Mouse (Mus musculus): Measurements from ENCODE around the gene Lpcat1. TPM values are rescaled to one million over a fixed set of nuclear protein-coding genes. Genes with fewer than 3 reads are reported as not detected.
A peak's percentile ranks its signal among the peaks of the same experiment; 100 is the strongest.

The Lpcat1 gene
- total RNA-seq, 1 experiment from 2014 or later: 22.5 TPM

DNA sequence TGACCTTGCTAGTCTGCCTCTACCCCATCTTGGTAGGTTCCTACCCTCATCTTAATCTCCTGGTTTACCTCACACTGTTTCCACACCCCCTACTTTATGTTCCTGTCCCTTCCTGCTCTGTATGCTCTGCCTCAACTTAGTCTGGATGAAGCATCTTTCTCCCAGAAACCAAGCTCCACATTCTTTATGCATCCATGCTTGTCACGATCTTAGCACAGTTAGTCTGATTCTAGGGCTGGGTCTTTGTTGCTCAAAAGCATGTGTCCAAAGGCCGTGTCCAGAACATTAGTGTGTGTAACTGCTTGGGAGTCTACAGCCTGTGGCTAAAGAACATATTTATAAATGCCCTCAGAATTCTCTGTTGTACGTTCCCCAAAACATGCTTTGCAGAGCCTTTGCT lies 1.8 kb downstream of the Lpcat1 start:
- no peak for ATAC-seq (replicated peaks in 1 of 2; ENCODE audit: insufficient read depth in 1 of 2, low FRiP score in 2 of 2, low TSS enrichment in 1 of 2, low read depth in 1 of 2, poor library complexity in 2 of 2, severe bottlenecking in 2 of 2)

DNA sequence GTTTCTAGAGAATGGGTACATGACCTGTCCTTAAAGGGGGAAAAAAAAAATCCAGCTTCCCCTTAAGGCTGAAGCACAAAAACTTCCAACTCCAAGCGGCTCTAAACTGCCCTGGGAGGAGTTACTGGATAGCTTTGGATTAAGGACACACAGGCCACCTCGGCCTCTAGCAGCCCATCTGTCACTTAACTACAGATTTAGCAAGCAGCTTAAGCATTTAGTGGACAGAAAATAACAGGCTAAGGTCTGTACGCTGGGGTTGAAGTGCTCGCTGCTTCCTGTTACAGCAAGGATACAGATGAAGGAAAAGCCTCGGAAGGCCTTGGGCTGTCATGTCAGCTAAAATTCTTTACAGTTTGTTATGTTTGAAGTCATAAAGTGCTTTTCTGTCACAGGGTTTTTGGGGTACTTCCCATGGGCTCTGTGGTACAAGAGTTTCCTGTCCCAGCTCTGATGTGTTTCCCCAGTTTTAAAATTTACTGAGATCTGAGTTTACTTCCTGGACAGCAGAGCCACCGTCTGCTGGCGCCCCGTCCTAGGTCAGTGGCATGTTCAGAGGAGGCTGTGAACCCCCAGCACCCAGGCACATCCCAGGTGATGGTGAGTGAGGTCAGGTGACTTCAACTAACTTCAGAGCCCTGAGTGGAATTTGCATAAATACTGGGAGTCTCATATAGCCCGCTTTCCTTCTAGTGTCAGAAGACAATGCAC lies 2.4 kb downstream of the Lpcat1 start:
- ATAC-seq (replicated peaks in 1 of 2; ENCODE audit: insufficient read depth in 1 of 2, low FRiP score in 2 of 2, low TSS enrichment in 1 of 2, low read depth in 1 of 2, poor library complexity in 2 of 2, severe bottlenecking in 2 of 2): peak; percentile 9 to 15; a peak in 2 of 4 replicates

DNA sequence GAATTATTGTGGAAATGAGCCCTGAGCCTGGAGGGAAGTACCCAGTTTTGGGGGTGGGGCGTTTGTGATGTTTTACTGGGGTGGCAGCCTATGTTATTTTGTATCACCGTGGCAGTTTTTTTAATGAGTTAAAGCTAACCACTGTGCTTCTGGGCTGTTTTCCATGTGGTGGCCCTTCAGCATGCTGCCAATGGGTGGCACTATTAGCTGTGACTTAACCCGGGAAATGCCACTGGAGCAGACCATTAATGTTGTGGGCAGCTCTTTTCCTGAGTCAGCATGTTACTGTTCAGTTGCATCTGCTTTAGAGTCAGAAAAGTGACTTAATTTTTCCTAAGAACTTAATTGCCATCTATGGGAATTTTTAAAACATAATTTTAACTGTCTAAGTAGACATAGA lies 5.5 kb downstream of the Lpcat1 start:
- no peak for ATAC-seq (replicated peaks in 1 of 2; ENCODE audit: insufficient read depth in 1 of 2, low FRiP score in 2 of 2, low TSS enrichment in 1 of 2, low read depth in 1 of 2, poor library complexity in 2 of 2, severe bottlenecking in 2 of 2)

DNA sequence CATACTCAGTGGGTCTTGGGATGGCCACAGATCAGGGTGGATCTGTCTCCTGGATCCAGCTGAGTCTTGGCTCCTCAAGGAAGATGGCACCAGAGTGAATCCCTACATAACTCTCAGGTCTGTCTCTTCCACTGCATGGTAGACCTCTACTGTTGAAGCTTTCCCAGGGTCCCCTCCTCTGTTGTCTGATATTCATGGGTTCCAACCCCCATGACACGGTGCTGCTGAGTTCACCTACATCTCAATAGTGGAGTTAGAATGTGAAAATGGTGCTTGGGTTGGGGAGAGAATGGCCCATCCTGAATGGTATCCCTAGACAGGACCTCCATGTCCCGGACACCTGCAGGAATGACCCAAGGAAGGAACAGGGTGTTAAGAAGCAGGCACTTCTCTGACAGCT lies 6.7 kb downstream of the Lpcat1 start:
- ATAC-seq (replicated peaks in 1 of 2; ENCODE audit: insufficient read depth in 1 of 2, low FRiP score in 2 of 2, low TSS enrichment in 1 of 2, low read depth in 1 of 2, poor library complexity in 2 of 2, severe bottlenecking in 2 of 2): no peak

DNA sequence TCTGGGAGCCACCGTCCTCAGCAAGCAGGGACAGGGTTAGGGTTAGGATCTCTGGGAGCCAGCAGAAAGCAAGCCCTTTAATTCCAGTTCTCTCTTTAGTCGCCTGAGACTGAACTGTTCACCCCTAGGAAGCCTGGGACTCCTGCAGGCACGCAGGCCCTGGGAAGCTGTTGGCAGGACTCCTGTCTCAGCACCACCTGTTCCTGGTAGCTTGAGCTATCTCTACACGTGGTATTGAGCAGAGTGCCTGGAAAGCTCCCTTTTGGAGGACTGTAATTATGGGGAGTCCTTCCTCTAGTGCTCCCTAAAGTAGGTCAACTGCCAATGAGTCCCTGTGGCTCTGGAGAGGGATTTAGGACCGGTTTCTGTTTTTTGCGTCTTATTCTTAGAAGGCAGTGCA lies 7.2 kb downstream of the Lpcat1 start:
- no peak for ATAC-seq (replicated peaks in 1 of 2; ENCODE audit: insufficient read depth in 1 of 2, low FRiP score in 2 of 2, low TSS enrichment in 1 of 2, low read depth in 1 of 2, poor library complexity in 2 of 2, severe bottlenecking in 2 of 2)

DNA sequence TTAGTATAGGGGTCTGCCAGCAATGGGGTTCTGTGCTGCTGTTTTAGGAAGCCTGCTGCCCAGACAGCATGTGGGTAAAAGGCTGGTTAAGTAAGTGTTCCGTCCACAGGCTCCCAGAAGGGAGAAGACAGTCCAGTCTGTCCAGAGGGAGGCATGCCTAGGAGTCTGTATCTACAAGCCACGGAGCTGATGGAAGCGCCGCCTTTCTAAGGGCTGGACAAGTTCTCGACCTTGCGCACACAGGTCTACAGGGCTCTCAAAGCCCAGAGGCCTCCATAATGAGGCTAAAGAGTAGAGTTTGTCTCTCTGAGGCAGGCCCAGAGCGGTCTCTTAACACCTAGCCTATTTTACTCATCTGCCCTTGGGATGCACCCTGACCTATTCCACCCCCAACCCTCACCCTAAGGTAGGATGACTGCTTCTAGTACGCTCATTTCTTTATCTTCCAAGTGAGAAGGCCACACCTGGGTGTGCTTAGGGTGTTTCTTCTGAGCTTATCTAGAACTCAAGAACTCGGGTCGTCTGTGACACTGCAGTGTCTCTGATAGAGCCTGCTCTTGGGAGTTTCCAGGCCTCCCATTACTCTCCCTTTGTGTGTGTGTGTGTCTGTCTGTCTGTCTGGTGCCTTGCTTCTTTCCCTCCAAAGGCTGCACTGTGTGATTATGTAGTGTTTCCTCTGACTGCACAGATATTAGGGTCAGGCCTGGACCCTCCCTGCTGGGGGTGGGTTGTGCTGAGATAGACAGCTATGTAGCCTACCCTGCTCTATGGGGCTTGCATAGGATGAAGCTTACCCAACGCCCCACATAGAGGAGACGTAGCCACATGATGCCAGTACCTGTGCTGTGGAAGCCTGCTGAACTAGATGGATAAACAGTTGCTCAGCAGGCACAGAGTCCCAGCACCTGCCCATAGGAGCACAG lies 8.3 kb downstream of the Lpcat1 start:
- no peak for ATAC-seq (replicated peaks in 1 of 2; ENCODE audit: insufficient read depth in 1 of 2, low FRiP score in 2 of 2, low TSS enrichment in 1 of 2, low read depth in 1 of 2, poor library complexity in 2 of 2, severe bottlenecking in 2 of 2)

DNA sequence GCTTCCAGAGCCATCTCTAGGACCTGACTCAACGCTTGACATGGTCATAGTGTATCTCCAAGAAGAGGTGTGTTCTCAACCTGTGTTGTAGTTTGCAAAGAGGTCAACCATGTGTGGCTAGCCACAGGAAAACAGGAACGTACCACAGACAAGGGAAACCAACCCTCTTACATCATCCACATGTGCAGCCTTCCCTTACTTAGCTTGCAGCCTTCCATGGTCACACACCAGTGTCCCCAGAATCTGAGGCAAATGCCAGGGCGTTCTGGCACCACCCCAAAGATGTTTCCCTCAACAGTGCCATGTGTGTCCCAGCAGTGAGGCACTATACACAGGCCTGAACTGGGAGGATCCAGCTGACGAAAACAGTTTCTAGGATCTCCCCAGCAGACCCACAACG lies 9.3 kb downstream of the Lpcat1 start:
- ATAC-seq (replicated peaks in 1 of 2; ENCODE audit: insufficient read depth in 1 of 2, low FRiP score in 2 of 2, low TSS enrichment in 1 of 2, low read depth in 1 of 2, poor library complexity in 2 of 2, severe bottlenecking in 2 of 2): peak; percentile 57 to 65

DNA sequence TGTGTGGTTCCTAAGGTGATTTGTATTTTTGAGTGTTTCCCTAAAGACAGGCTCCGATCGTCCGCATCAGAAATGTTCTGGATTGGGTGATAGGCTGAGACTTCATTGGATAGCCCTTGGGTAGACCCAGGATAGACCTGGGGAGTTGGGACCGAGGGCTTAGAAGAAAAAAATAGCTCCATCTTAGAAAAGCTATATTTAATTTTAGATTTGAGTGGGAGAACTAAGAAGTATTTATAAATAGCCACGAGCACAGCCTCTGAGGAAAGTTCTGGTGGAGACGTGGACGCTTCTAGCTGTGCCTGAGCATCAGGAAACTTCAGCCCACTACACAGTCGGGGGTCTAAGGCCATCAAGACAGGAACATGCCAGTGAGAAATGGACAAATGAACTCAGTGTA lies 9.8 kb downstream of the Lpcat1 start:
- no peak for ATAC-seq (replicated peaks in 1 of 2; ENCODE audit: insufficient read depth in 1 of 2, low FRiP score in 2 of 2, low TSS enrichment in 1 of 2, low read depth in 1 of 2, poor library complexity in 2 of 2, severe bottlenecking in 2 of 2)

DNA sequence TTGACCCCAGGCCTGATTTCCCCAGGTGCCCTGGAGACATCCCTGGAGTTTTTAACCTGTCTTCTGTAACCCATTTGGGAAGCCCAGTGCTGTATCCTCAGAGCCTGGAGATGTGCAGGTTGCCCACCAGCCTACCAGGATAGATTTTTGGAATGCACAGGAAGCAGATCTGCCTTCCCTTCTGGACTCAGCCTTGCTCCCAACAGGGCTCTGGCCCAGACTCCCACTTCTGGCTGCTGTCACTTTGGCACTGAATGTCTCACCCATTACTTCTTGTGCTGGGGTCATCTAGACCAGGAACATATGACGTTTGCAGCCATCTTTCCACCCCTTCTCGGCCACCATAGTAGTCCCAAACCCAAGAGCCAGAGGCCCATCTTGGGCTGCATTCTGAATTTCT lies 10.8 kb downstream of the Lpcat1 start:
- no peak for ATAC-seq (replicated peaks in 1 of 2; ENCODE audit: insufficient read depth in 1 of 2, low FRiP score in 2 of 2, low TSS enrichment in 1 of 2, low read depth in 1 of 2, poor library complexity in 2 of 2, severe bottlenecking in 2 of 2)

DNA sequence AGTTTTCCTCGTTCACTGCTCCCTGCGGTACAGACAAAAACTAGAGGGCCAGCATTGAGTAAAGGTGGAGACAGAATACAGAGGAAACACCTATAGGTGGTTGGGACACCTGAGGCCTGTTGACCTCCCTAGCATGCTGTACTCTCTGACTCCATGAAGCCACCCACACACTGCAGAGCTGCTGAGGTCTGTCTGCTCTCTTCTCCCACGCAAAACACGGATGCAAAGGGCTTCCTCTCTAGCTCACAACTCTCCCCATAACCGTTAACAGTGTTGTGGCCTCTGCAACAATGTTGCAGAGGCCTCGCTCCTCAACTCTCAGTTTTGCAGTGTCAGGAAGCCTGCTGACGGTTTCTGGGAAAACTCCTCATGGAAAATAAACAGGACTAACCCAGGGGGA lies 15.5 kb downstream of the Lpcat1 start:
- ATAC-seq (replicated peaks in 1 of 2; ENCODE audit: insufficient read depth in 1 of 2, low FRiP score in 2 of 2, low TSS enrichment in 1 of 2, low read depth in 1 of 2, poor library complexity in 2 of 2, severe bottlenecking in 2 of 2): no peak

DNA sequence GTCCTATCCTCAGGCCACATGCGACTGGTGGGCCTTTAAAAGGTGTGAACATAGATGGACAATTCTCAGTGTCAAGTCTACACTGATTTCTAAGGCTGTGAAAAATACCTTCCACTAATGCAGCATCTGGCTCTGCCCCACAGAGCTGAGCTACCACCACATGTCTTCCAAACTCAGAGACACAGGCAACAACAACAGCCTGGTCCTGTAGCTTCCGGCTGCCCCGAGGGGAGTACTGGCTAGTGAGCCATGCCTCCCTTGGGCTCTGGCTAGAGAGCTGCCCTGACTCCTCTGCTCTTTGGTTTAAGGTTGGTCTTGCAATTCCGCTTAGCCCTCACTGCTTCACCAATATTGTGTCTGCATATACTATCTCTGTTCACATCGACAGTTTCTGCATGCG lies 16.3 kb downstream of the Lpcat1 start:
- no peak for ATAC-seq (replicated peaks in 1 of 2; ENCODE audit: insufficient read depth in 1 of 2, low FRiP score in 2 of 2, low TSS enrichment in 1 of 2, low read depth in 1 of 2, poor library complexity in 2 of 2, severe bottlenecking in 2 of 2)

DNA sequence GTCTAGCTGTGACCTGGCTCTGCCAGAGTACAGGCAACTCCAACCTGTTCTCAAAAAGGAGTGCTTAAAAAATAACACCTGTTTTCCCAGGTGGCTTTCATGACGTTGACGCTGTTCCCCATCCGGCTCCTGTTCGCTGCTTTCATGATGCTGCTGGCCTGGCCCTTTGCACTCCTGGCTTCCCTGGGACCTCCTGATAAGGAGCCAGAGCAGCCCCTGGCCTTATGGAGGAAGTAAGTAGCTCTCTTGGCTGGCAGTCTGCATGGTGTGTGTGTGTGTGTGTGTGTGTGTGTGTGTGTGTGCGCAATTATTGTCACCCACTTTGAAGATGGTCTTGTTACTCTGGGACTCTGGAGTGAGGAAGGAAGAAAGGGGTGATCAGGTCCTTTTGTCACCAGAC lies 17.2 kb downstream of the Lpcat1 start:
- ATAC-seq (replicated peaks in 1 of 2; ENCODE audit: insufficient read depth in 1 of 2, low FRiP score in 2 of 2, low TSS enrichment in 1 of 2, low read depth in 1 of 2, poor library complexity in 2 of 2, severe bottlenecking in 2 of 2): peak; percentile 32 to 52; a peak in 3 of 4 replicates

DNA sequence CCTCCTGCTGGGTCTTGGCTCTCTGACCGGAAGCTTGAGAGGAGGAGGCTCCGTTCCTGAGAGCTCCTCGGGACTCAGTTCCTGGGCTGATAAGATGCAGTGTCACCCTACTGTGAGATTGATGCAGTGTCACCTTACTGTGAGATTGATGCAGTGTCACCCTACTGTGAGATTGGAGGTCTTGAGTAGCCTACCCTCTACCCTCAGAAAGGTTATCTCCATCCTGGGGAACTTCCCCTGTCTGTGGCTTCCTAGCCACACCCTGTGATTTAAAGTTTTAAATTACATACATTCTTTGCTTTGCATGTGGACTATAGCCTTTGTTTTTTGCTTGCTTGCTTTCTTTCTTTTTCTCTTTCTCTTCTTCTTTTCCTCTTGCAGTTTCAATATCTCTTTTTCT lies 21.1 kb downstream of the Lpcat1 start:
- no peak for ATAC-seq (replicated peaks in 1 of 2; ENCODE audit: insufficient read depth in 1 of 2, low FRiP score in 2 of 2, low TSS enrichment in 1 of 2, low read depth in 1 of 2, poor library complexity in 2 of 2, severe bottlenecking in 2 of 2)

DNA sequence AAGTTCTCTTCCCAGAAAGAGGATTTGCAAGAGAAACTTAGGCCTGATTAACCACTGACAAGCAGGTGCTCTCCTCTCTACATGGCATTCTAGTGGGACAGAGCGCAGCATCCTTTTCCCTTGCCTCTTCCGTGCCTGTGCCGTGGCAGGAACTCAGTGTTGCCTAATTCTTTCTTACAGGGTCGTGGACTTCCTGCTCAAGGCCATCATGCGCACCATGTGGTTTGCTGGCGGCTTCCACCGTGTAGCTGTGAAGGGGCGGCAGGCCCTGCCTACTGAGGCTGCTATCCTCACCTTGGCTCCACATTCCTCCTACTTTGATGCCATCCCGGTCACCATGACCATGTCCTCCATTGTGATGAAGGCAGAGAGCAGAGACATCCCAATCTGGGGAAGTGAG lies 21.7 kb downstream of the Lpcat1 start:
- ATAC-seq (replicated peaks in 1 of 2; ENCODE audit: insufficient read depth in 1 of 2, low FRiP score in 2 of 2, low TSS enrichment in 1 of 2, low read depth in 1 of 2, poor library complexity in 2 of 2, severe bottlenecking in 2 of 2): peak; percentile 39 to 66; a peak in 3 of 4 replicates

DNA sequence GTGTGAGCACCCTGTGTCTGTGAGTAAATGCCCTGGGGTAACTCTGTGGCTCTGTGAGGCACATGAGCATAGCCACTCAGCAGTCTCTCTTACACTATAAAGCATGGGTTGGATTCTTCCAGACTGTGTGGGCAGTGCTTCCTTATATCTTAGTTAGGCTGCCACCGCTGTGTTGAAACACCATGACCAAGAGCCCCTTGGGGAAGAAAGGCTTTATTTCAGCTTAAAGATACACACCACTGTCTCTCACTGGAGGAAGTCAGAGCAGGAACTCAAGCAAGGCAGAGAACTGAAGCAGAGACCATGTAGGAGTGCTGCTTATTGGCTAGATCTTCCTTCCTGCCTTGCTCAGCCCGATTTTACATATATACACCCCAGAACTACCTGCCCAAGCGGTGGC lies 23.0 kb downstream of the Lpcat1 start:
- peak; percentile 29 to 47; a peak in 2 of 4 replicates for ATAC-seq (replicated peaks in 1 of 2; ENCODE audit: insufficient read depth in 1 of 2, low FRiP score in 2 of 2, low TSS enrichment in 1 of 2, low read depth in 1 of 2, poor library complexity in 2 of 2, severe bottlenecking in 2 of 2)

DNA sequence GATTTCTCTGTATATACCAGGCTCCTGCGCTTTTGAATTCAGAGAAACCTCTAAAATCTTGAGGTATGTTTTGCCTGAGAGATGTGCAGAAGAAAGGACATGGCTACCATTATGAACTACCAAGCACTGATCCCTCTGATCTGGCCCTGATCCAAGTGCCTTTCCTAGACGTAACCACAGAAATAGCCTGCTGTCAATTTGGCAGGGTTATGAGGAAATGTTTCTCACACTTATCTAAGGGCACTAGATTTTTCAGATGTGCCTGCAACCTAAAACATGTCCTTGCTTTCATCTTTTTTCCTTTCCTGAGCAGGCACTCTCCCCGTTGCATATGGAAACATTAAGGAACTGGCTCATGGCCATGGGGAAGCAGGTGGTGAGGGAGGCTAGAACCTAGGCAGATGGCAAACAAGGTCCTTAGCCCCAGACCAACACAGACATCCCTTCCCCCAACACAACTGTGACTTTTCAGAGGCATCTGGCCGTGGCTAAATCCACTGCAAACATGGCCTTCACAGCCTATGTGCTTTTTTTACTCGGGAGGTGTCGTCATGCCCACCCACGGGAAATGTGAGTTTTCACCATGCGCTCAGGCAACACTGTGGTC lies 23.7 kb downstream of the Lpcat1 start:
- ATAC-seq (replicated peaks in 1 of 2; ENCODE audit: insufficient read depth in 1 of 2, low FRiP score in 2 of 2, low TSS enrichment in 1 of 2, low read depth in 1 of 2, poor library complexity in 2 of 2, severe bottlenecking in 2 of 2): peak; percentile 11 to 19; a peak in 2 of 4 replicates

DNA sequence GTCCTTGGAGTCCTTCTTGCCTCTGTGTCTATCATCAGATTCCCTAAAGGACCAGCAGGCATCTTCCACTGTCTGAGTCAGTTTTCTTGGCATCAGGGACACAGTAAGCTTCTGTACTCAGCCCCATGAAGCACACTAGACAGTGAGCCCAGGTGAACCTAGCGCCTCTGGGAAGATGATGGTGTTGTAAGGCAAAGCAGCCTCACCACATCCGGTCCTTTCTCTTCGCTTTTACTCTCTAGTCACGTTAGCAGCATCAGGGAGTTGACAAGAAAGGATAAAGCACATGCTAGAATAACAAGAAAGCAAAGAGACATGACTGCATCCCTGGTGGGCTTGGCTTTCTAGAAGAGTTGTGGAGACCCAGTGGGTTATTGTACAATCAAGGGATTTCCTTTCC lies 26.2 kb downstream of the Lpcat1 start:
- no peak for ATAC-seq (replicated peaks in 1 of 2; ENCODE audit: insufficient read depth in 1 of 2, low FRiP score in 2 of 2, low TSS enrichment in 1 of 2, low read depth in 1 of 2, poor library complexity in 2 of 2, severe bottlenecking in 2 of 2)

DNA sequence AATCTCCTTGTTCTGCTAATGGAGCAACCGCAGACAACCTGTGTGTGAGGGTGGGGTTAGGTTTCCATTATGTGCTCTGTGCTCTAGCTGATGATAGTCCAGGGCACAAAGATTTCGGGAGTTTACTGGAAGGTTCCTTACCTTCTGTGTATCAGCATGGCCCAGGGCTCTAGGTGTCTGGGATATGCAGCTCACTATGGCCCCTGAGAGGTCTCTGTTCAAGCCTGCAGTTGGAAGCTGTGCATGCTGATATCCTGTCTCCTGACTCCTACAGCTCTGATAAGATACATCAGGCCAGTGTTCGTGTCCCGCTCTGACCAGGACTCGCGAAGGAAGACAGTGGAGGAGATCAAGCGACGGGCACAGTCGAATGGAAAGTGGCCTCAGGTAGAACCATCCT lies 27.5 kb downstream of the Lpcat1 start:
- ATAC-seq (replicated peaks in 1 of 2; ENCODE audit: insufficient read depth in 1 of 2, low FRiP score in 2 of 2, low TSS enrichment in 1 of 2, low read depth in 1 of 2, poor library complexity in 2 of 2, severe bottlenecking in 2 of 2): no peak
